Mouse (Mus musculus): ENCODE results near the gene Igbp1. TPM values are rescaled to one million over a fixed set of nuclear protein-coding genes. Genes with fewer than 3 reads are reported as not detected.
A peak's percentile ranks its signal among the peaks of the same experiment; 100 is the strongest.

Gene Igbp1
- 10 to 100 TPM; 60.7 to 66.5 TPM for total RNA-seq (2021)
- long read RNA-seq, experiment 1, transcript Igbp1-201 (6 exons, 1,518 nt): major isoform, 12 of 14 reads
- long read RNA-seq, experiment 1, partial matches to known transcripts: 2 of 14 reads
- long read RNA-seq, experiment 1, other reads (novel, unspliced or antisense): 0 of 14 reads
- long read RNA-seq, experiment 2, transcript Igbp1-201 (6 exons, 1,518 nt): major isoform, 37 of 42 reads
- long read RNA-seq, experiment 2, partial matches to known transcripts: 5 of 42 reads
- long read RNA-seq, experiment 2, other reads (novel, unspliced or antisense): 0 of 42 reads

GRCm38 (mm10) chrX:100494068-100494978 lies at the start of gene Igbp1:
Gene Igbp1, plus strand, starts transcription at chrX:100494291.
- peak; percentile 35 to 56 for DNase-seq (ENCODE audit: low spot score in 2 of 2)

- DNase-seq (ENCODE audit: low spot score in 2 of 2): no peak
These were observed 26.0 kb upstream of the Igbp1 start for GRCm38 (mm10) chrX:100468047-100468446.

GRCm38 (mm10) chrX:100470126-100470525 lies 24.0 kb upstream of the Igbp1 start:
- no peak for DNase-seq (ENCODE audit: low spot score in 2 of 2)

- DNase-seq (ENCODE audit: low spot score in 2 of 2): no peak
These were observed 22.6 kb upstream of the Igbp1 start for GRCm38 (mm10) chrX:100471491-100471890.

GRCm38 (mm10) chrX:100475569-100476223 lies 18.4 kb upstream of the Igbp1 start:
- DNase-seq (ENCODE audit: low spot score in 2 of 2): no peak

- DNase-seq (ENCODE audit: low spot score in 2 of 2): peak; percentile 32 to 38
These were observed 13.8 kb upstream of the Igbp1 start for GRCm38 (mm10) chrX:100480317-100480716.

- no peak for DNase-seq (ENCODE audit: low spot score in 2 of 2)
These were observed 507 bp upstream of the Igbp1 start for GRCm38 (mm10) chrX:100493500-100494067.

- DNase-seq (ENCODE audit: low spot score in 2 of 2): no peak
These were observed 10.2 kb downstream of the Igbp1 start for GRCm38 (mm10) chrX:100504175-100504851.

- no peak for DNase-seq (ENCODE audit: low spot score in 2 of 2)
These were observed 14.1 kb downstream of the Igbp1 start for GRCm38 (mm10) chrX:100508164-100508563.

- DNase-seq (ENCODE audit: low spot score in 2 of 2): no peak
These were observed 15.8 kb downstream of the Igbp1 start for GRCm38 (mm10) chrX:100509921-100510320.

GRCm38 (mm10) chrX:100516683-100517082 lies 22.6 kb downstream of the Igbp1 start:
- no peak for DNase-seq (ENCODE audit: low spot score in 2 of 2)

- DNase-seq (ENCODE audit: low spot score in 2 of 2): no peak
These were observed 23.5 kb downstream of the Igbp1 start for GRCm38 (mm10) chrX:100517626-100518025.

- no peak for DNase-seq (ENCODE audit: low spot score in 2 of 2)
These were observed 24.4 kb downstream of the Igbp1 start for GRCm38 (mm10) chrX:100518532-100518931.

GRCm38 (mm10) chrX:100524471-100524870 lies 30.4 kb downstream of the Igbp1 start, which contains the start of gene Dgat2l6:
Gene Dgat2l6, plus strand, starts transcription at chrX:100524838.
- no peak for DNase-seq (ENCODE audit: low spot score in 2 of 2)

- no peak for DNase-seq (ENCODE audit: low spot score in 2 of 2)
These were observed 61.9 kb downstream of the Igbp1 start for GRCm38 (mm10) chrX:100556026-100556425.

- no peak for DNase-seq (ENCODE audit: low spot score in 2 of 2)
These were observed 71.6 kb downstream of the Igbp1 start for GRCm38 (mm10) chrX:100565696-100566095.
